In genomic region chr7:96983660-96984347, GRCm38 (mm10) we compare ENCODE assay signal across 8 mouse cellular contexts. TPM values are rescaled to one million over a fixed set of nuclear protein-coding genes. Genes with fewer than 3 reads are reported as not detected.
DNase-seq lines count a peak whose midpoint lies in the region; TF ChIP-seq lines count a peak whose summit lies in the region.

No protein-coding gene starts in this region.

- H3K27ac ChIP-seq in gastrocnemius, adult 2 months: peak overlapping the region; percentile 40
- H3K27ac ChIP-seq in hindbrain, embryonic 10.5 days: 0 out of 2 replicates have a peak overlapping the region, but pooled peaks have one; percentile 23

- H3K4me1 ChIP-seq in hindbrain, embryonic 10.5 days (replicated peaks): peaks cover 42% of the 10 kb centered on the region

- no peak for TF ChIP-seq CTCF in gastrocnemius, adult 2 months (IDR thresholded peaks at IDR 0.05)

- no peak for DNase-seq in gastrocnemius, adult 2 months
- no peak for DNase-seq in gastrocnemius, postnatal 36 days
- peak; percentile 70 for DNase-seq in brain, adult 2 months (ENCODE audit: low read depth, low spot score)
- DNase-seq in hindbrain, embryonic 10.5 days (ENCODE audit: low spot score): peak; percentile 19
- peak; percentile 64 for DNase-seq in lung, postnatal 36 days
- no peak for DNase-seq in ovary, adult 18-20 months (ENCODE audit: low spot score)
- DNase-seq in adrenal gland, postnatal 36 days: no peak
- no peak for DNase-seq in T-cell, adult 2 months (ENCODE audit: low spot score)

- H3K27me3 ChIP-seq in hindbrain, embryonic 10.5 days (ENCODE audit: insufficient read depth, poor library complexity, severe bottlenecking): no peaks in the 10 kb centered on the region

- no peak overlapping the region for H3K4me3 ChIP-seq in gastrocnemius, adult 2 months
- no peak overlapping the region for H3K4me3 ChIP-seq in hindbrain, embryonic 10.5 days

- WGBS in hindbrain, embryonic 10.5 days: 32% methylated on average over 7 of the region's 7 CpGs

- intact Hi-C loops in gastrocnemius, adult 2 months (cut with DNase I): no loop called here
- intact Hi-C loops in gastrocnemius, postnatal 36 days (cut with DNase I): no loop called here

- H3K9me3 ChIP-seq in hindbrain, embryonic 10.5 days: no peaks in the 10 kb centered on the region

- no peaks in the 10 kb centered on the region for H3K36me3 ChIP-seq in hindbrain, embryonic 10.5 days

RNA-seq across cellular contexts. Expression of gene Nars2, which starts 32.5 kb away (rescaled TPM):
- total RNA-seq in gastrocnemius, adult 2 months (2021): 1 to 10 TPM; 8.9 to 9.8 TPM
- total RNA-seq in gastrocnemius, postnatal 36 days (2021): 1 to 10 TPM; 7.1 to 7.2 TPM
- polyA plus RNA-seq in hindbrain, embryonic 10.5 days (2016; fragmentation: Nextera tagmentation; extraction: Ambion mirVana): 22.3 and 22.7 TPM in 2 replicates
- total RNA-seq in adrenal gland, postnatal 36 days (2021): 10 to 100 TPM; 16.6 to 28.0 TPM

Comparison
In these comparisons a context has a peak if more than half of its experiments do, and no peak if none do; other contexts are left out.
1. DNase-seq: peak in brain, adult 2 months (single experiment), hindbrain, embryonic 10.5 days (single experiment) and lung, postnatal 36 days (single experiment); none in gastrocnemius, adult 2 months (single experiment), gastrocnemius, postnatal 36 days (0 of 2), ovary, adult 18-20 months (single experiment), adrenal gland, postnatal 36 days (0 of 2) and T-cell, adult 2 months (single experiment).